Mouse (Mus musculus): ENCODE measurements around the gene Foxd1.

Gene Foxd1

DNA sequence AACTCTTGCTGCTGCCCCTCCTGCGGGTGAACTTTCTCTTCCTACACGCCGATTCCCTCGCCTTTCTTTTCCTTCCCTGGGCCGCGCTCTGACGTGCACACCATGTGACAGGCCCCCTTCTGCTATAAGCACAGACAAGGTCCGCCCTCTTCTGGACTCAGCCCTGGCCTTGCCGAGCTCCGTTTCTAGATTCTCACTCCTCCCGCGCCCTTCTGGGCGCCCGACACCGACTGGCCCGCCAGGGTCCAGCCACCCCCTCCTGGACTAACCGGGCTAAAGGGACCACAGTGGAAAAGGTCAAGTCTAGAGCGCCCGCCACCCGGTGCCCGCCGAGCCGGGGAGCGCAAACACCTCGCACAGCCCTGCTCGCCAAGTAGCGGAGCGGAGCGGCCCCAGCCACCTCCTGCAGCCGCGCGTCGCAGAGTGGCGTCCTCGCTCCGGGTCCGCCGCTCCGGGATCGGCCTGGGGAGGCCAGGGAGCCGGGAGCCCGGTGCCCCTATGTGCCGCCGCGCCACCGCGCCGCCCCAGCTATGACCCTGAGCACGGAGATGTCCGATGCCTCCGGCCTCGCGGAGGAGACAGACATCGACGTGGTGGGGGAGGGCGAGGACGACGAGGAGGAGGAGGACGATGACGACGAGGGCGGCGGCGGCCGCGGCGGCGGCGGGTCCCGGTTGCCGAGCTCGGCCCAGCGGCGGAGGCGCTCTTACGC is at the start of gene Foxd1:
Foxd1 (plus strand) TSS at position 153 of the 712 bp plus-strand sequence.
- DNase-seq (ENCODE audit: low spot score) = peak; percentile 94

DNA sequence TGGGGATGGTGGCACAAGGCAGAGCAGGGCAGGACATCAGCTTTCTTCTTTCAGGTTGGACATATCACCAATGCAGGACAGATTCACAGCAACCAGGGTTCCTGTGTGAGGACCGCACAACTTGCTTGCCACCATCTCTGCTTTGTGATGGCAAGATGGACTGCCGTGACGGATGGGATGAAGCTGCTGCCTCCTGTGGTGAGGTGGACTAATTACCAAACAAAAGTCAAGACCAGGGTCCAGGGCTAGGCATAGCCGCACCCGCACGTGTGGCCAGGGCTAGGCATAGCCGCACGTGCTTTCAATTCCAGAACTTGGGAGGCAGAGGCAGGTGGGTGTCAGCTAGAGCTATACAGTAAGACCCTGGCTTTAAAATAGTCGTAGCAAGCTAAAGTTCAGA is 48.8 kb upstream of the Foxd1 start:
- DNase-seq (ENCODE audit: low spot score) = no peak

DNA sequence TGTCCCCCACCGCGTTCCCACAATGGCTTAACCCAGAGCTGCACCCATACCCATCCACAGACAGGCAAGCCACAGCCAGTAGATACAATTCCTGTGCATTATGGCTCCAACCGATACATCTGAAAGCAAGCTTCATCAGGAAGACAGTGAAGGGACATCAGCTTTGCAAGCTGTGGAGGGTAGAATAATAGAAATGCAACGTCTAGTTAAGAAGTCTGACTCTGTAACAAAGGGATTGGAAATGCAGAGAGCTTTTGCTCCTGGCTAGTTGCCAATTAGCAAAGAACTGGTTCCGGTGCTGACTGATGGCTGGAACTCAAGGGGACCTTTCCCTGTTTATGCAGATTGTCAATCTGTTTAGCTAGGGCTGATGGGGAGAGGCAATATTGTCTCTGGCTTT is 47.6 kb upstream of the Foxd1 start:
- peak; percentile 62 for DNase-seq (ENCODE audit: low spot score)

DNA sequence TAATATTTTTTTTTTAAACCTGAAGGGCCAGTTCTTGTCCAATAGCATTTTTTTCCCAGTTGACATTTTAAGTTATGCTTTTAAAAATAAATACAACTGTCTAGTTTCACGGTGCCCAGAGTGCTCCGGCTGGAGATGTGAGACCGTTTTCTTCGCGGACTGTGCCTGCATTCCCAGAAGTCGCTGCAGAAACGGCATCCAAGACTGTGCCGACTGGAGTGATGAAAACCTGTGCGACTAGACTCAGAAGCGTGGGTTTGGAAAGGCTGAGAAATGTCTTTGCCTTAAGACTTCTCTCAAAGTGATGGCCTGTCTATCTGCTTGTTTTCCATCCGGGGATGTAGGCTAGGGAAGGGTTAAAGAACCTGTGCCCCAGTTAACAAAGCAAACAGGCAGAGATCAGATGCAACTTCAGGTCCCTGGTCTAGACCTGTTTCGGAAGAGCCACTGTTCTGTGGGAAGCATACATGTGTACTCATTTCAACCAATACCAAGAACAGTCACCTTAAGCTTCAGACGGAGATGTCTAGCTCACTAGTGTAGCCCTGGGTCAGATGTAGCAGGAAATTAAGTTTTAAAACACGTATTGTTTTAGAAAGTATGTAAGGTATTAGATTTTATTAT is 47.1 kb upstream of the Foxd1 start:
- no peak for DNase-seq (ENCODE audit: low spot score)

DNA sequence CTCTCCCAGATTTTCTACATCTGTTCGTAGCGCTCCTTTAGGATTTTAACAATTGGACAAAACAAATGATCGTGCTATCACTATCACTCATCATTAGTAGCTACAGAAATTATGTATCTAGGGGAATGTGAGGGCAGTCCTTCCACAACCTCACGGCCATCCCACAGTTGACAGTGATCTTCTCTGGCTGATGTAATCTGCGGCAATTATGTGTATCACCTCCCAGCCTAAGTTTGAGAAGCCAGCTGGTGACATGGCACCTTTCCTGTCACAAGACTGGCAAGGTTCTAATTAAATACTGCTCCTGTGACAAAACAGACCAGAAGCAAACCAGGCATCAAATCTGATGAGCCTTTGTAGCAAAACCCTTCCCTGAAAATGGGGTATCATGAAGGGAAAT is 46.0 kb upstream of the Foxd1 start:
- peak; percentile 83 for DNase-seq (ENCODE audit: low spot score)

DNA sequence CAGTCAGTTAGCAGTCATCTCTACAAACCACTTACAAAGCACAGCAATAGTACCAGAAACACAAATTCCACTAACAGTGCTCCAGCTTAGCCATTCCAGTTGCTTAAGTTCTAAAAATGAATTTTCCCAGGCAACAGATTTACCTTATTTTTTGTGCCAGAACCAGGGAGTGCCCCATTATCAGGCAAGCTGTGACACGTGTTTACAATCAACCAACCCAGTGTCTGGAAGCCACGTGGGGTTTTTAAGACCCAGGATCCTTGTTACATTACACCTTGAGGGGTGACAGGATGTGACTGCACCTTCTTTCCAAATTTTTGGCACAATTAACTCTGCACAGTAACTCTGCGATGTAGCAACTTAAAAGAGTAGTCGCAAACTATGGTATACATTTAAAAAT is 45.3 kb upstream of the Foxd1 start:
- peak; percentile 25 for DNase-seq (ENCODE audit: low spot score)

DNA sequence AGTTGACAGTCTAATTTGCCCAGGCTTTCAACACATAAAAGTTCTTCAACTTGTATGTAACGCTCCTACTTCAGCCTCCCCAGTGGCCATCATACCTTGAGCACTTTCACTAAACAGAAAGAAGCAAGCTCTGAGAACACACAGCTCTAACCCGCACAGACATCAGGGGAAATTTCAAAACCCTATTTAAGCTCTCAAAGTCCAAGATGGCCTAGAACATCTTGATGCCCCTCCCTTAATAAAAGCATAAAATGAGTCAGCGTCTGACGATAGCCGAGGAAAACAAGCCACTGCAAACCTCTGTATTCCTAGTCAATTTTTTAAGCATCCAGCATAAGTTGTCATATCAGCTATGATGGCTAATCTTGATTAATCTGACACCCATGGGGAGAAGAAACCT is 42.4 kb upstream of the Foxd1 start:
- peak; percentile 40 for DNase-seq (ENCODE audit: low spot score)

DNA sequence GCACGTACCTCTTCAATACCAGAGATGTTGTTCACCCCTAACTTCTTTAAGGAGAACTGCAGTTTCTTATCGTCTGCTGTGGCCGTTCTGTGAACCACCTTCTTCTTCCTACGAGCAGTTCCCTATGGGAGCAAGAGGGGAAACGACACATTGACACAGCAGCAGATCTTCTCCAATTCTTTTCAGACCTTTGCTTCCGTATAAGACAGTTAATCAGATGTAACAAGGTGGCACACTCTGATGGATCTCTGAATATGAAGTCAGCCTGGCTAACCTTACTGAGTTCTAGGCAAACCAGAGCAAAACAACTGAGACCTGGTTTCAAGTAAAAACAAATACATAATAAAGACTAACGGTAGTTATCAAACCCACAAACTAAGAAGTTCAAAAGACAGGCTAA is 40.4 kb upstream of the Foxd1 start:
- DNase-seq (ENCODE audit: low spot score) = no peak

DNA sequence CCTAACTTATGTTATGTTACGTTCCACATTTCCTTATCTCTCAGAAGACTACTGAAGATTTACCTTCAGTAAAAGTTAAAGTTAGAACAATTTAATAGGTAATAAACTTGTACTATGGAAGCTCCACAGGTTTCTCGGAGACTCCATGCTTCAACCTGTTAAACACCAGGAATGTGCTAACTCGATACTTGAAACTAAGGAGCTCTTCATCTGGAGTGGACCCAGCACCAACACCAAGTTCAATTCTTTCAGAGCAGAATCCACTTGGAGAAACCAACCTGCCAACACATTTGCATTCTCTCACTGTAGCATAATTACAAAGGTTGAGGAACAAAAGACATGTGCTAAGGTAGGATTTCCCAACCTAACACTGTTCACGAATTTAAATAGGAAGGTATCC is 38.9 kb upstream of the Foxd1 start:
- DNase-seq (ENCODE audit: low spot score) = no peak

DNA sequence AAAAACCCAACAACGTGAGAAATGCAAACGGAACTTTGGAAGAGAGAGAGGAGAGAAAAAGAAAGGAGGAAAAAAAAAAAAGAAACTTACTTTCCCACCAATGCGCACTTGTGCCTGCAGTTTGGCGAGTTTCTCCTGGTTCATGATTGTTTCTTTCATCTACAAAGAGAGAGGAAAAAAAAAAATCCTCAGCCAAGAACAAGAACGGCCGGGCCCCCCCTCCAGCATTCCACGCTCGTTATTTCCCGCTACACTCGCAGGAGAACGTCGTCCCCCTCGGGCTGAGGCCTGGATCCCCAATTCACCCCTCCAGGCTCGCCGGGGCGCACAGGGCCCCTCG is 37.9 kb upstream of the Foxd1 start:
- DNase-seq (ENCODE audit: low spot score) = no peak

DNA sequence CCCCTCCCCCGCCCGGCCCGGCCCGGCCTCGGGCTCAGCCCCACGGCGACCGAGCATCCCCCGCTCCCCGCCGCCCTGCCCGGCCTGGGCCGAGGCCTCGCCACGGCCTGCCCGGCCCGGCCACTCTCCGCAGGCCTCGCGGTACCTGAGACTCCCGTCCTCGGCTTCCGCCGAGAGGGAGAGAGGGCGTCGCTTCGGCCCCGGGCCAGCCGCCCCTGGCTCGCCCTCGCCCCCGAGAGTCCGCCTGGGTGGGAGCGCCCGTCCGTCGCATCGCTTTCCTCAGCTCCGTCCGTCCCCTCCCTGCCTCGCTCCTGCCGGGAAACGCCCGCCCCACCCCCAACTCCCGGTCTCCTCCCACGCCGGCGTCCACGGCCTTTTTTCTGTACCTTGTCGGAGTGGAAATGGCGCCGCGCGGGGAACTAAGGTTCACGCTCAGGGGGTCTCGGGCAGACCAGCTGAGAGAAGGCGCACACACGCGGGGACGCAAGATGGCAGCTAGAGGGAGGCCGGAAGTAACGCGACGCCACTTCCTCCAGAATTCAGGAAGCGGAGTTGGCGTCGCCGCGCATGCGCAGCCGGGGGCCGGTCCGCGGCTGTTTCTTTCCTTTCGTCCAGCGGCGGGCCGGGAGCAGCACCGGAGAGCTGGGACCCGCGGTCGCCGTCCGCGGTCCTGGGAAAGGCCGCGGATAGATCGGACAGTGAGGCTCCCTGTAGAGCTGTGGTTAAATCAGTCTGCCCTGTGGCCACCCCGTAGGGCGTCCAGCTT is 37.4 kb upstream of the Foxd1 start, which contains the start of gene Btf3:
Btf3 (minus strand) TSS at position 527 of the 766 bp plus-strand sequence.
- peak; percentile 97 for DNase-seq (ENCODE audit: low spot score)

DNA sequence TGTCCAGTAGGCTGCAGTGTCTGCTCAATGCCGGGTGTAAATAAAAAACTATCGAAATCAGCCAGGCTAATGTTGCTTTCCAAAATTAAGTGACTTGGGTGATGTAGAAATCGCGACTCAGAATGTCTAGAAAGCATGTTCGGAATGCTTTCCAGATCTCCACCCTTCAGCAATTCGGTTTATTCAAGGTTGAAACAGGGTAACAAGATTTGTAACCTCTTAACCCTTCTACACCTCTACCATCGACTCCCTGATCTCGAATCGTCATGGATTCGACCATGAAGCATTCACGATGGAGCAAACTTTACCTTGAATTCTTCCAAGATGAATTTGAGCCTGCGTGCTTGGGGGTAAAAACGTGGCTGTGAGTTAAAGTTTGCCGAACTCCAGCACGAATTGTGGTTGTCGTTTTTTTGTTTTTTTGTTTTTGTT is 36.8 kb upstream of the Foxd1 start:
- no peak for DNase-seq (ENCODE audit: low spot score)

DNA sequence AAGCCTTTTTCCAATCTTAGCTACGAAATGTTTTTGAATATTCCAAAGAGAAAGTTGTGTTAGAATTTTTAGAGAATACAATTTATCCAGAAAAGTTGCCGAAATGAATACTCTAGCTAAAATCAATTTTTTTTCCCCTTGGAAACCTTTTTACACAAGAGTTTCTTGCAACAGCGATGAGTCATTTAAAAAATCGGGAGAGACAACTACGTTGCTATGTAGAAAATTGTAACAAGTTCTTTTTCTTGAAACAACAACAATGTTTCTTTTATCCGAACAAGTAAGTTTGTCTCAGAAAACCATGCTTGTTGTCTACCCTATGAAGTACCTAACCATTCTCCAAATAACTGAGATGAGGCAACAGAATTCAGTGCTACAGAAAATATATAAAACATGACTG is 36.1 kb upstream of the Foxd1 start:
- DNase-seq (ENCODE audit: low spot score) = peak; percentile 15

DNA sequence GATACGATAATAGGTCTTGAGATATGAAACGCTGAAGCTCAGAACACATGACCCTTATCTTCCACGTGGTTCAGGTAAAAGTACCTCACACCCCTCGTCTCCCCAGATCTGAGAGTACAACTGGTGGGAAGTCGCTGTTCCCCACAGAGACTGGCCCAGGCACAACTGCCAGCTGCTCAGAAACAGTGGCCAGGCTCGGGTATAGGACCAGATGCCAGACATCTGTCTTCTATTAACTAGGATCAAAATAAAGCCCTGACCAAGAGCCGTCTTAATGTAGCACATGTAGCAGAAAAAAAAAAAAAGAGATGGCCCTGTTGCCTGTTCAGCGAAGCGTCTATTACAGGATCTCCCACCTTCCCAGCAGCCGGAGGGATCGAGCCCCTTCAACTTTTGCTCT is 29.0 kb upstream of the Foxd1 start:
- DNase-seq (ENCODE audit: low spot score) = peak; percentile 52

DNA sequence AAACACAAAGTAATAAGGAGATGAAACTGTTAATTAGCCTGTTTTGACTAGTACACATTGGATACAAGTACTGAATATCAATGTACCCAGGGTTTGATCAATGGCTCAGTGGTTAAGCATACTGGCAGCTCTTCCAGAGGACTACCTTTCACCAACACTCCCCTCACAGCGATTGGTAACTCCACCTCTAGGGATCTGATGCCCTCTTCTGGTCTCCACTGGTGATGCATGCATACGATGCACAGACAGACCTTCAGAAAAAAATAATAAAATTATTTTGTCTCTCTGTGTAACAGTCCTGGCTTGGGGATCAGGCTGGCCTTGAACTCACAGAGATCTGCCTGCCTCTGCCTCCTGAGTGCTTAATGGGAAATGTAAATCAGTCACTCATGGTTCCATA is 21.9 kb upstream of the Foxd1 start:
- DNase-seq (ENCODE audit: low spot score) = no peak

DNA sequence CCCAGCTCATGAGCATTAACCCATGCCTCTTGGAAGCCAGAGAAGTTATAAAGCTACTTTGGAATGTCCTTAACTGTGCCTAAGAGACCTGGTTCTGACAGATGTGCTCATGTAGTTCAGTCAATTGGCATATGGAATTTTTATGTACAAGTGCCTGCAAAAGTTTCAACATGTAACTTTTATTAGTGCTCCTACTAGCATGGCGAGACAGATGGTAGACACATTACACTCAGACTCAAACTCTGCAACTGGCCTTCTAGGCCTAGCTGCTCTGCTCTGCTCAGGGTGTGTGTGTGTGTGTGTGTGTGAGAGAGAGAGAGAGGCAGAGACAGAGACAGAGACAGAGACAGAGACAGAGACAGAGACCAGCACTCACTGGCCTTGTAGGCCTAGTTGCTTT is 17.8 kb upstream of the Foxd1 start:
- DNase-seq (ENCODE audit: low spot score) = no peak

DNA sequence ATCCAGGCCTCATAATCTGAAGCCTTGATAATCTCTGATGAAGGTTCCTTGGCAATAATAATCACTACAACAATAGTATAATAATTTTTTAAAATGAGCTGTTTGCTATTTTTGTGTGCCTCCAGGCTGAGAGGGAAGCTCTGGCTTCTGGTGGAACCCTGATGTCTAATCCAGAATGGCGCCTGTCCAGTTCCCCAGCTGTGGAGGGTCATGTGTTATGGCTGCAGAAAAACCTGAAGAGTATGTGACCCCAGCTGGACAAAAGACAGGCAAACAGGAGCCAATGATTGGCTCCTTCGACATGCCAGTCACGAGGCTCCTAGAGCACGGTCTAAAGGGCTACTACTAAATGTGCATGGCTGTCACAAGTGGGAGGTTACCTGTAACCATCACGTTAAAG is 13.5 kb upstream of the Foxd1 start:
- no peak for DNase-seq (ENCODE audit: low spot score)

DNA sequence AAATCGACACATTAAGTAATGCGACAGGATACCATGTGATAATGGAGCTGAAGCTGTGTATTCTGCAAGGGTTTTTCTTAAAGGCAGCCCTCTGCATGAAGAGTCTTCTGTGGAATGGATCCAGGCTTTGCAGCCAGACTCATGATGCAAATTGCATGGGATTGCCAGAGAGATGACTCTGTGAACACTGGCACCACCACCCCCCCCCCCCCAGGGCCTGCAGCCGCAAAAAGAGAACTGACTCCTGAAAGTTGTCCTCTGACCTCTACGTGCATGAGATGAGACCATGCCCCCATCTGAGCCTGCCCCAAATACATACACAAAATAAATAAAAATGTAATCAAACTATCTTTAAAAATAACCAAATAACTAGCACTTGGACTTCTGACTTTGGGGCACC is 4.6 kb upstream of the Foxd1 start:
- no peak for DNase-seq (ENCODE audit: low spot score)

DNA sequence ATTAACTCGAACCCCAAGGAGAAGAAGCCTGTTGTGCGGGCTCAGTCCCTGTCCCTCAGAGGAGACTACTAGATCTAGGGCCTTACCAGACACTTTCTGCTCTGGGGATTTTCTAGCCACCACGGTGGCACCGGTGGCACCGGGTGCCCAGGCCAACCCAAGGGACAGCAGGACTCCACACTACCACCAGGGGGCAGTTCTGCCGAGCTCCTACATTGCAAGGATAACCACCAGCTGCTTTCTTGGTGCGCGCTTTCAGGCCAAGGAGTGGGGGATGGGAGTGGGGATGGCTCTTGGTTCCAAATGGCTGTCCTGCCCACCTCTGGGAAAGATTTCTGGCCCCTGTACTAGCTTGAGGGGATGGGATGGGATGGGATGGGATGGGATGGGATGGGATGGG is 2.5 kb upstream of the Foxd1 start:
- DNase-seq (ENCODE audit: low spot score) = no peak

DNA sequence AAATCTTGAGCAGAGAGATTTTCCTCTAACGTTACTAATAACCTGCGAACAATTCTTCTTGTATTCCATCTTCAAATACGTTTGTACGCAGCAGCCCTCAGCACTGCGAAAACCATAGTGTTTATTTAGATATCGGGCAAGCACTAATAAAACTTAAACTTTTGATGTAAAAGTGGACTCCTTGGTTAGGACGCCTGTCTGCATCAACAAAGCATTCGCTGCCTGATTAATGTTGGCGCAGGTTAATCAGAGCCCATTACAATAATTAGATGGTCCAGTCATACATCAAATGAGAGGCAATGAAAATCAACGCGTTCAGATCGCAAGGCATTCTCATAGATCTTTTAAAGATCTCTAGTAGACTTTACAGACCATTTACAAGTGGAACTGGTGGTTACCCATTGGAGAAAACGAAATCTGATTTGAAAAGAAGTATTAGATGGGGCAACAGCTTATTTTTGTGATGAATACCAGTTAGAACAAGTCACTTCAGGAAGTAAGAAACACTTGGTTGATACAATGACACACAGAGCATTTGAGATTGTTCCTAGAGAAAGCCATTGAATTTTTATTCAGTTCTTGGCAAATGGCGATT is 1.6 kb upstream of the Foxd1 start:
- DNase-seq (ENCODE audit: low spot score) = no peak

DNA sequence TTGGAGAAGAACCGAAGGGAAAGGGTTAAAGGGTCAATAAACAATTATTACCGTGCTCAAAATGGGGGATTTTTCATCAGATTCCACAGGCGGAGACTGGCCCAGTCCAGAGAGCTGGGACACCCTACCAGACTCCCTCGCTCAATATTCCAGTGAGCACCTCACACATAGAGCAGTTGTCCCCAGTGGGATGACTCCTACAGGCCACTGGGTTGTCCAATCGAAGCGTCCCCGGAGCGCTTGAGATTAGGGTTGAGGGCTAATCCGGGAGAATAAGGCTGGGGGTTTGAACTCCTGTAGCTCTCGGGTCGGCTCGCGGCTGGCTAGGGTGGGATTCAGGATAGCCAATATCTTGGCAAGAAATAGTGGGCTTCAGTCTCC is 343 bp upstream of the Foxd1 start:
- DNase-seq (ENCODE audit: low spot score) = no peak

DNA sequence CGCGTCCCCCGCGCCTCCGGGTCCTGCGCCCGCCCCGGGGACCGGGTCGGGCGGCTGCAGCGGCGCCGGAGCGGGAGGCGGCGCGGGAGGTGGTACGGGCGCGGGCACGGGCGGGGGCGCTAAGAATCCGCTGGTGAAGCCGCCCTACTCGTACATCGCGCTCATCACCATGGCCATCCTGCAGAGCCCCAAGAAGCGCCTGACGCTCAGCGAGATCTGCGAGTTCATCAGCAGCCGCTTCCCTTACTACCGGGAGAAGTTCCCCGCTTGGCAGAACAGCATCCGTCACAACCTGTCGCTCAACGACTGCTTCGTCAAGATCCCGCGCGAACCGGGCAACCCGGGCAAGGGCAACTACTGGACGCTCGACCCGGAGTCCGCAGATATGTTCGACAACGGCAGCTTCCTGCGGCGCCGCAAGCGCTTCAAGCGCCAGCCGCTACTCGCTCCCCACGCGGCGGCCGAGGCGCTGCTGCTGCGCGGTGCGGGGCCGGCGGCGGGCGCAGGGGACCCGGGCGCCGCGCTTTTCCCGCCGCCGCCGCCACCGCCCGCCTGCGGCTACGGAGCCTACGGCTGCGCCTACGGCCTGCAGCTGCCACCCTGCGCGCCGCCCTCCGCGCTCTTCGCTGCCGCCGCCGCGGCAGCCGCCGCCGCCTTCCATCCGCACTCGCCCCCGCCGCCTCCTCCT is 973 bp downstream of the Foxd1 start:
- peak; percentile 88 for DNase-seq (ENCODE audit: low spot score)
